In genomic region chr4:122878333-122879070, GRCm38 (mm10) we compare ENCODE assay signal across 9 mouse cellular contexts. TPM values are rescaled to one million over a fixed set of nuclear protein-coding genes. Genes with fewer than 3 reads are reported as not detected.
DNase-seq lines count a peak whose midpoint lies in the region; ATAC-seq and TF ChIP-seq lines count a peak whose summit lies in the region.
"Had no signal": no experiment of that assay in that cellular context is flagged by ENCODE, and none has a peak within 500 bp of the region (broad histone marks: within the 10 kb centered on the region; RNA-seq: fewer than 3 reads in every experiment).

No protein-coding gene starts in this region.

- H3K9me3 ChIP-seq in kidney, embryonic 15.5 days (replicated peaks), result no peaks in the 10 kb centered on the region
- no peaks in the 10 kb centered on the region for H3K9me3 ChIP-seq in CH12.LX (replicated peaks; ENCODE audit: low read length)
- H3K9me3 ChIP-seq in heart, postnatal 0 days (replicated peaks; ENCODE audit: control insufficient read depth, low read length), result no peaks in the 10 kb centered on the region
- H3K9me3 ChIP-seq in midbrain, embryonic 13.5 days, result no peaks in the 10 kb centered on the region

- TF ChIP-seq EP300 in CH12.LX (IDR thresholded peaks at IDR 0.05; ENCODE audit: low read length), result no peak
- TF ChIP-seq EP300 in heart, postnatal 0 days (IDR thresholded peaks at IDR 0.05; ENCODE audit: low read depth), result no peak

- H3K79me2 ChIP-seq in CH12.LX (replicated peaks; ENCODE audit: control insufficient read depth, extremely low read depth, insufficient read depth, poor library complexity, severe bottlenecking), result peaks cover 89% of the 10 kb centered on the region

- no peak overlapping the region for H3K4me2 ChIP-seq in kidney, embryonic 15.5 days
- no peak overlapping the region for H3K4me2 ChIP-seq in CH12.LX (ENCODE audit: insufficient read depth, low read depth, poor library complexity, severe bottlenecking)
- H3K4me2 ChIP-seq in heart, postnatal 0 days (ENCODE audit: low read depth, low read length), result no peak overlapping the region
- no peak overlapping the region for H3K4me2 ChIP-seq in midbrain, embryonic 13.5 days (replicated peaks)

- no peaks in the 10 kb centered on the region for H3K27me3 ChIP-seq in kidney, embryonic 15.5 days
- no peaks in the 10 kb centered on the region for H3K27me3 ChIP-seq in CH12.LX (replicated peaks)
- H3K27me3 ChIP-seq in heart, postnatal 0 days (ENCODE audit: control insufficient read depth, insufficient read depth, low read length), result no peaks in the 10 kb centered on the region
- H3K27me3 ChIP-seq in midbrain, embryonic 13.5 days, result no peaks in the 10 kb centered on the region

- DNase-seq in kidney, postnatal 4 days, result no peak
- peak; percentile 70 for DNase-seq in CH12.LX (ENCODE audit: extremely low read depth)
- no peak for DNase-seq in heart, postnatal 0 days (ENCODE audit: low spot score)
- no peak for DNase-seq in cerebellum, adult 11 months
- DNase-seq in adrenal gland, postnatal 4 days (ENCODE audit: low spot score in 2 of 2), result no peak
- DNase-seq: cerebellum, postnatal 10 days had no signal

- WGBS in kidney, embryonic 15.5 days, result 90% methylated on average over 2 of the region's 2 CpGs
- 85% methylated on average over 2 of the region's 2 CpGs for WGBS in heart, postnatal 0 days
- WGBS in midbrain, embryonic 13.5 days, result 95% methylated on average over 2 of the region's 2 CpGs

- TF ChIP-seq CTCF in CH12.LX (conservative IDR thresholded peaks at IDR 0.05 in 1 of 2, IDR thresholded peaks at IDR 0.05 in 1 of 2; ENCODE audit: low read depth in 2 of 2, low read length in 2 of 2), result peak in 1 of 2 experiments; percentile 43; a peak in 2 of 4 replicates
- 0 out of 2 replicates have a peak, but pooled peaks have one; percentile 4 for TF ChIP-seq CTCF in heart, postnatal 0 days (IDR thresholded peaks at IDR 0.05; ENCODE audit: low read depth)

- TF ChIP-seq RAD21 in CH12.LX (IDR thresholded peaks at IDR 0.05; ENCODE audit: low read depth, low read length), result no peak

- in situ Hi-C loops in CH12.LX (cut with MboI; ENCODE audit: low pct_ligation_motif_present, low pct_unique_long_range_greater_than_20kb, low sequenced_read_pairs), result no loop called here

- no peak overlapping the region for H3K4me3 ChIP-seq in kidney, embryonic 15.5 days (replicated peaks)
- H3K4me3 ChIP-seq in CH12.LX (replicated peaks in 1 of 3; ENCODE audit: low read depth in 2 of 3, low read length in 2 of 3, poor library complexity in 1 of 3), result no peak overlapping the region
- no peak overlapping the region for H3K4me3 ChIP-seq in heart, postnatal 0 days (ENCODE audit: low read depth, low read length)
- no peak overlapping the region for H3K4me3 ChIP-seq in midbrain, embryonic 13.5 days (replicated peaks)

- H3K4me1 ChIP-seq in kidney, embryonic 15.5 days, result peaks cover 10% of the 10 kb centered on the region
- peaks cover 8 to 75% of the 10 kb centered on the region in 2 experiments; a peak in 3 of 4 replicates for H3K4me1 ChIP-seq in CH12.LX (ENCODE audit: control insufficient read depth in 1 of 2, insufficient read depth in 2 of 2)
- peaks cover 31% of the 10 kb centered on the region for H3K4me1 ChIP-seq in heart, postnatal 0 days (ENCODE audit: control insufficient read depth, insufficient read depth)
- peaks cover 11% of the 10 kb centered on the region for H3K4me1 ChIP-seq in midbrain, embryonic 13.5 days (replicated peaks)

- peak overlapping the region; percentile 22; the same call in 1 of the 2 replicates for H3K27ac ChIP-seq in kidney, embryonic 15.5 days
- H3K27ac ChIP-seq in CH12.LX (ENCODE audit: insufficient read depth, low read depth), result no peak overlapping the region
- peak overlapping the region; percentile 70 for H3K27ac ChIP-seq in heart, postnatal 0 days (ENCODE audit: low read depth)
- H3K27ac ChIP-seq in midbrain, embryonic 13.5 days, result no peak overlapping the region

- no peak for TF ChIP-seq POLR2A in CH12.LX (IDR thresholded peaks at IDR 0.05; ENCODE audit: low read depth, low read length)

- no peak for ATAC-seq in kidney, embryonic 15.5 days (replicated peaks; ENCODE audit: low FRiP score)
- ATAC-seq in heart, postnatal 0 days (ENCODE audit: insufficient read depth, low read depth), result no peak; the same call in 1 of the 2 replicates
- 0 out of 2 replicates have a peak, but pooled peaks have one; percentile 23 for ATAC-seq in monocyte, adult 5-6 weeks (replicated peaks; ENCODE audit: insufficient number of reproducible peaks, low FRiP score, low TSS enrichment, poor library complexity, severe bottlenecking)
- ATAC-seq in midbrain, embryonic 13.5 days, result no peak

- 0 out of 2 replicates have a peak, but pooled peaks cover 3% of the 10 kb centered on the region for H3K36me3 ChIP-seq in kidney, embryonic 15.5 days
- peaks cover 9 to 37% of the 10 kb centered on the region in 2 experiments for H3K36me3 ChIP-seq in CH12.LX (replicated peaks in 1 of 2; ENCODE audit: control insufficient read depth in 1 of 2, insufficient read depth in 1 of 2, low read length in 1 of 2)
- no peaks in the 10 kb centered on the region for H3K36me3 ChIP-seq in heart, postnatal 0 days (replicated peaks; ENCODE audit: control insufficient read depth, insufficient read depth, low read length)
- no peaks in the 10 kb centered on the region for H3K36me3 ChIP-seq in midbrain, embryonic 13.5 days

- H3K9ac ChIP-seq in kidney, embryonic 15.5 days, result no peak overlapping the region
- H3K9ac ChIP-seq in CH12.LX (ENCODE audit: insufficient read depth, low read depth), result no peak overlapping the region
- H3K9ac ChIP-seq in heart, postnatal 0 days (replicated peaks; ENCODE audit: low read depth, low read length), result no peak overlapping the region
- H3K9ac ChIP-seq in midbrain, embryonic 13.5 days (replicated peaks), result no peak overlapping the region

- dilution Hi-C loops in CH12.LX (cut with MboI; ENCODE audit: extremely low pct_ligation_motif_present, extremely low pct_unique_long_range_greater_than_20kb, low sequenced_read_pairs), result no loop called here

TF ChIP-seq in CH12.LX, 34 proteins besides CTCF, POLR2A, EP300 and RAD21:
- TF ChIP-seq TCF12 (IDR thresholded peaks at IDR 0.05; ENCODE audit: low read depth, low read length), result no peak
- TF ChIP-seq ZNF384 (IDR thresholded peaks at IDR 0.05; ENCODE audit: low read depth, low read length), result no peak
- TF ChIP-seq JUND (conservative IDR thresholded peaks at IDR 0.05; ENCODE audit: low read depth, low read length), result no peak
- no peak for TF ChIP-seq NELFE (IDR thresholded peaks at IDR 0.05; ENCODE audit: low read depth, low read length)
- TF ChIP-seq SMC3 (IDR thresholded peaks at IDR 0.05; ENCODE audit: low read depth, low read length), result no peak
- TF ChIP-seq PAX5 (IDR thresholded peaks at IDR 0.05; ENCODE audit: low read length), result no peak
- TF ChIP-seq MEF2A (IDR thresholded peaks at IDR 0.05; ENCODE audit: borderline replicate concordance, low read depth, low read length), result no peak
- TF ChIP-seq MYC (IDR thresholded peaks at IDR 0.05; ENCODE audit: low read depth, low read length), result no peak
- no peak for TF ChIP-seq SIN3A (IDR thresholded peaks at IDR 0.05; ENCODE audit: low read length)
- no peak for TF ChIP-seq CHD2 (IDR thresholded peaks at IDR 0.05; ENCODE audit: low read length)
- no peak for TF ChIP-seq UBTF (IDR thresholded peaks at IDR 0.05; ENCODE audit: low read depth, low read length)
- TF ChIP-seq TBP (conservative IDR thresholded peaks at IDR 0.05; ENCODE audit: low read depth, low read length), result no peak
- TF ChIP-seq MAZ (IDR thresholded peaks at IDR 0.05; ENCODE audit: low read depth, low read length), result no peak
- no peak for TF ChIP-seq HCFC1 (IDR thresholded peaks at IDR 0.05; ENCODE audit: low read depth, low read length)
- TF ChIP-seq MXI1 (IDR thresholded peaks at IDR 0.05; ENCODE audit: low read depth, low read length), result no peak
- TF ChIP-seq JUN (IDR thresholded peaks at IDR 0.05; ENCODE audit: insufficient read depth, low read depth, low read length), result no peak
- TF ChIP-seq USF1 (IDR thresholded peaks at IDR 0.05; ENCODE audit: low read depth, low read length), result no peak

RNA-seq across cellular contexts. Expression of gene Cap1, which starts 7.4 kb away (rescaled TPM):
- polyA plus RNA-seq in kidney, embryonic 15.5 days (2015; fragmentation: Nextera tagmentation; extraction: Ambion mirVana), result 71.3 and 79.5 TPM in 2 replicates
- total RNA-seq in CH12.LX (2012; rRNA removed) (118 and 128 TPM in 2 replicates), CH12.LX (2014; rRNA removed) (159 TPM in 2 replicates)
- 163 and 195 TPM in 2 replicates for polyA plus RNA-seq in CH12.LX (2012; ENCODE audit: insufficient read length, low read depth)
- total RNA-seq in heart, postnatal 0 days (2014; rRNA removed; ENCODE audit: low replicate concordance), result 59.6 and 73.0 TPM in 2 replicates
- 20.6 and 22.4 TPM in 2 replicates for polyA plus RNA-seq in heart, postnatal 0 days (2015; fragmentation: Nextera tagmentation; extraction: Ambion mirVana)
- total RNA-seq in monocyte, adult 5-6 weeks (2017), result 562 to 797 TPM (median 623 TPM) in 3 replicates
- polyA plus RNA-seq in midbrain, embryonic 13.5 days (2015; fragmentation: Nextera tagmentation; extraction: Ambion mirVana), result 73.8 and 77.2 TPM in 2 replicates
- total RNA-seq in adrenal gland, postnatal 4 days (2021), result 100 to 1,000 TPM; 138 to 147 TPM

RNA-seq across cellular contexts. Expression of gene Ppt1, which starts 42.5 kb away (rescaled TPM):
- 76.1 and 82.4 TPM in 2 replicates for polyA plus RNA-seq in kidney, embryonic 15.5 days (2015; fragmentation: Nextera tagmentation; extraction: Ambion mirVana)
- total RNA-seq in CH12.LX (2012; rRNA removed) (23.7 and 23.8 TPM in 2 replicates), CH12.LX (2014; rRNA removed) (23.9 and 24.2 TPM in 2 replicates)
- polyA plus RNA-seq in CH12.LX (2012; ENCODE audit: insufficient read length, low read depth), result 30.7 TPM in 2 replicates
- 30.0 and 37.8 TPM in 2 replicates for total RNA-seq in heart, postnatal 0 days (2014; rRNA removed; ENCODE audit: low replicate concordance)
- 42.9 and 45.2 TPM in 2 replicates for polyA plus RNA-seq in heart, postnatal 0 days (2015; fragmentation: Nextera tagmentation; extraction: Ambion mirVana)
- total RNA-seq in monocyte, adult 5-6 weeks (2017), result 118 to 145 TPM (median 130 TPM) in 3 replicates
- 80.4 and 81.8 TPM in 2 replicates for polyA plus RNA-seq in midbrain, embryonic 13.5 days (2015; fragmentation: Nextera tagmentation; extraction: Ambion mirVana)
- total RNA-seq in adrenal gland, postnatal 4 days (2021), result 10 to 100 TPM; 74.6 to 78.1 TPM

Comparison
In these comparisons a context has a peak if more than half of its experiments do, and no peak if none do; other contexts are left out.
1. H3K27ac ChIP-seq: peak in kidney, embryonic 15.5 days (single experiment) and heart, postnatal 0 days (single experiment); none in CH12.LX (single experiment) and midbrain, embryonic 13.5 days (single experiment).